Mouse (Mus musculus): ENCODE results near the gene Patl2.

Patl2 gene

GRCm38 (mm10) chr2:122172188-122172587 lies 13.8 kb downstream of the Patl2 start:
- no peak for DNase-seq (ENCODE audit: low spot score in 2 of 2)

GRCm38 (mm10) chr2:122171292-122171691 lies 14.7 kb downstream of the Patl2 start:
- DNase-seq (ENCODE audit: low spot score in 2 of 2), result no peak

- DNase-seq (ENCODE audit: low spot score in 2 of 2), result peak in 1 of 2 experiments; percentile 20
Observed at GRCm38 (mm10) chr2:122164293-122164692, 21.7 kb downstream of the Patl2 start.

- DNase-seq (ENCODE audit: low spot score in 2 of 2), result no peak
Observed at GRCm38 (mm10) chr2:122163430-122164195, 22.4 kb downstream of the Patl2 start.

GRCm38 (mm10) chr2:122162529-122162928 lies 23.5 kb downstream of the Patl2 start:
- no peak for DNase-seq (ENCODE audit: low spot score in 2 of 2)

- no peak for DNase-seq (ENCODE audit: low spot score in 2 of 2)
Observed at GRCm38 (mm10) chr2:122161542-122161941, 24.4 kb downstream of the Patl2 start.

GRCm38 (mm10) chr2:122160680-122161079 lies 25.3 kb downstream of the Patl2 start, which contains the start of gene Trim69:
Gene Trim69 (plus strand): TSS chr2:122160700.
- DNase-seq (ENCODE audit: low spot score in 2 of 2), result peak; percentile 79 to 83

- DNase-seq (ENCODE audit: low spot score in 2 of 2), result no peak
Observed at GRCm38 (mm10) chr2:122159667-122160066, 26.3 kb downstream of the Patl2 start.

- no peak for DNase-seq (ENCODE audit: low spot score in 2 of 2)
Observed at GRCm38 (mm10) chr2:122158362-122158802, 27.6 kb downstream of the Patl2 start.

- DNase-seq (ENCODE audit: low spot score in 2 of 2), result no peak
Observed at GRCm38 (mm10) chr2:122157561-122157960, 28.4 kb downstream of the Patl2 start.

- no peak for DNase-seq (ENCODE audit: low spot score in 2 of 2)
Observed at GRCm38 (mm10) chr2:122156051-122156700, 29.8 kb downstream of the Patl2 start.

- no peak for DNase-seq (ENCODE audit: low spot score in 2 of 2)
Observed at GRCm38 (mm10) chr2:122155292-122155691, 30.7 kb downstream of the Patl2 start.

- no peak for DNase-seq (ENCODE audit: low spot score in 2 of 2)
Observed at GRCm38 (mm10) chr2:122154479-122154878, 31.5 kb downstream of the Patl2 start.

GRCm38 (mm10) chr2:122153681-122154365 lies 32.2 kb downstream of the Patl2 start:
- no peak for DNase-seq (ENCODE audit: low spot score in 2 of 2)

GRCm38 (mm10) chr2:122152850-122153249 lies 33.1 kb downstream of the Patl2 start:
- no peak for DNase-seq (ENCODE audit: low spot score in 2 of 2)

- DNase-seq (ENCODE audit: low spot score in 2 of 2), result no peak
Observed at GRCm38 (mm10) chr2:122151221-122151620, 34.8 kb downstream of the Patl2 start.

GRCm38 (mm10) chr2:122149716-122150115 lies 36.3 kb downstream of the Patl2 start:
- DNase-seq (ENCODE audit: low spot score in 2 of 2), result no peak

GRCm38 (mm10) chr2:122149316-122149715 lies 36.7 kb downstream of the Patl2 start:
- DNase-seq (ENCODE audit: low spot score in 2 of 2), result no peak

GRCm38 (mm10) chr2:122148242-122148917 lies 37.6 kb downstream of the Patl2 start:
- DNase-seq (ENCODE audit: low spot score in 2 of 2), result peak; percentile 26 to 57

- peak; percentile 94 to 95 for DNase-seq (ENCODE audit: low spot score in 2 of 2)
Observed at GRCm38 (mm10) chr2:122147508-122148241, 38.3 kb downstream of the Patl2 start, which contains the start of gene B2m. Gene B2m (plus strand): TSS chr2:122147686.

- DNase-seq (ENCODE audit: low spot score in 2 of 2), result no peak
Observed at GRCm38 (mm10) chr2:122146687-122147086, 39.3 kb downstream of the Patl2 start.

Data from urinary bladder, postnatal 36 days (tissue).